Mouse (Mus musculus) cerebellum, adult 2 months (tissue): ENCODE measurements around the gene Cdsn.

Experiments used
- CTCF ChIP-seq: fragments of 200-500 bp; IDR thresholded peaks from 2 replicates; pipeline ENCODE4 v1.5.1; 2011; ENCODE audit warnings: low read depth, mild to moderate bottlenecking, control low read depth, low read length, moderate library complexity, borderline replicate concordance; ENCODE audit not compliant: insufficient read depth
- POLR2A ChIP-seq: fragments of 200-500 bp; IDR thresholded peaks from 2 replicates; pipeline ENCODE4 v1.6.1; 2011; ENCODE audit warnings: low read length, control low read depth, borderline replicate concordance; ENCODE audit not compliant: insufficient read depth

DNA sequence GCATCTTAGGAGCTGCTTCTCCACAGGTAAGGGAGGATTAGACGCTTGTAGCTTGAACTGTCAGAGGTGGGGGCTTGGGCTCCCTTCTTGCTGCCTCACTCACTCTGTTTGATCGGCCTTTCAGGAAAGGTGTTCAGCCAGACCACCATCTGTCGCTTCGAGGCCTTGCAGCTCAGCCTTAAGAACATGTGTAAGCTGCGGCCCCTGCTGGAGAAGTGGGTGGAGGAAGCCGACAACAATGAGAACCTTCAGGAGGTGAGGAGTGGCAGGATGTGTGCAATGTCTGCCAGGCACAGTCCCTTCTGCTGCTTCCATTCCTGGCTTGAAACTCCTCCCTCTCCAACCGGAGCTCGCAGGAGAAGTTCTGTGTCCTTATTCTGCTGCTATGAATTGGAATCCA is 42.6 kb upstream of the Cdsn start:
- TF ChIP-seq CTCF (0 out of 2 replicates have a peak, but pooled peaks have one; percentile 4), POLR2A (no peak)
